Mouse (Mus musculus) ES-E14 (cell line): ENCODE data around the gene Ube2d1.

Experiments used
- CHD2 ChIP-seq: IDR thresholded peaks from 2 replicates; pipeline ENCODE4 v1.6.1; 2014; ENCODE audit warnings: mild to moderate bottlenecking, low read depth, low read length, inconsistent platforms
- HCFC1 ChIP-seq: IDR thresholded peaks from 2 replicates; pipeline ENCODE4 v1.6.1; 2012; ENCODE audit warnings: low read length, inconsistent platforms, borderline replicate concordance; ENCODE audit not compliant: insufficient read depth
- MAFK ChIP-seq: IDR thresholded peaks from 2 replicates; pipeline ENCODE4 v1.6.1; 2014; ENCODE audit warnings: mild to moderate bottlenecking, low read depth, low read length, inconsistent platforms; ENCODE audit not compliant: insufficient read depth
- ZC3H11A ChIP-seq: IDR thresholded peaks from 2 replicates; pipeline ENCODE4 v1.6.1; 2012; ENCODE audit warnings: low read depth, mild to moderate bottlenecking, inconsistent platforms, low read length, borderline replicate concordance
- ZNF384 ChIP-seq: IDR thresholded peaks from 2 replicates; pipeline ENCODE4 v1.6.1; 2012; ENCODE audit warnings: low read depth, low read length, inconsistent platforms

DNA sequence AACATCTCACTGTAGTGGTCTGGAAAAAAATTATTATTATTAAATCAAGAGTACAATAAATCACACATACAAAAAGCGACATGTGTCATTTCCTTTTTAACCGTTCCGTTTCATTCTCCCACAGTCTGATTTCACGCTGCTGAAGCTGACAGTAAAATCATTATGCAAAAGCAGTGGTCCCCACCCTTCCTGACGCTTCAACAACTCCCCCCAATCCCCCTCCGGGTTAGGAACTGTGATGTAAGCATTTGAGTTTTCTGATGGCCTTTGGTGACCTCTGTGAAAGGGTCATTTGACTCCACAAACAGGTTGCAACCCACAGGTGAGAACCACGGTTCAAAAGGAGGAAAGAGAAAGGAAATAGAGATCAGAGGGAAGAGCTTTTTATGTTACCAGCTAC lies 38.1 kb downstream of the Ube2d1 start:
- no peak for TF ChIP-seq ZC3H11A
- TF ChIP-seq HCFC1 = no peak
- no peak for TF ChIP-seq MAFK
- TF ChIP-seq CHD2 = no peak
- TF ChIP-seq ZNF384 = no peak
